Mouse (Mus musculus) liver, adult 2 months (tissue): ENCODE data around the gene Anapc16.

Experiments
- CTCF ChIP-seq: fragments of 200-500 bp; IDR thresholded peaks from 2 replicates; pipeline ENCODE4 v1.5.1; 2011; ENCODE audit warnings: low read depth, low read length, control low read depth
- POLR2A ChIP-seq: fragments of 200-500 bp; IDR thresholded peaks from 2 replicates; pipeline ENCODE4 v1.6.1; 2011; ENCODE audit warnings: low read length, control low read depth; ENCODE audit not compliant: insufficient read depth; ENCODE audit errors: extremely low read depth

- TF ChIP-seq CTCF: no peak
- no peak for TF ChIP-seq POLR2A
Observed at GRCm38 (mm10) chr10:60035744-60036143, 32.8 kb upstream of the Anapc16 start.
